Mouse (Mus musculus) myocyte (in vitro differentiated cells): ENCODE data around the gene Skp1a.

Experiments used
- E2F4 ChIP-seq: IDR thresholded peaks from one replicate; pipeline ENCODE4 v1.6.1; 2011; ENCODE audit warnings: mild to moderate bottlenecking, control low read depth, moderate library complexity; ENCODE audit not compliant: insufficient read depth
- MAX ChIP-seq: IDR thresholded peaks from one replicate; pipeline ENCODE4 v1.6.1; 2011; ENCODE audit warnings: low read depth, mild to moderate bottlenecking, control low read depth
- MYOD1 ChIP-seq, 3 experiments: IDR thresholded peaks; one replicate each; pipeline ENCODE4 v1.6.1; 2011; ENCODE audit warnings: control low read depth in 2 of 3, low read depth in 2 of 3, mild to moderate bottlenecking in 2 of 3, moderate library complexity in 1 of 3; ENCODE audit not compliant: insufficient read length in 2 of 3, control insufficient read depth in 1 of 3
- MYOG ChIP-seq, 3 experiments: IDR thresholded peaks; one replicate each; pipeline ENCODE4 v1.6.1; 2011; ENCODE audit warnings: control low read depth in 2 of 3, low read depth in 2 of 3, mild to moderate bottlenecking in 2 of 3; ENCODE audit not compliant: insufficient read length in 2 of 3, control insufficient read depth in 1 of 3, insufficient read depth in 1 of 3
- POLR2A ChIP-seq: IDR thresholded peaks from one replicate; pipeline ENCODE4 v1.6.1; 2011; ENCODE audit warnings: low read depth, mild to moderate bottlenecking, control low read depth, moderate library complexity; ENCODE audit not compliant: insufficient read length
- POLR2AphosphoS2 ChIP-seq: IDR thresholded peaks from one replicate; pipeline ENCODE4 v1.6.1; 2011; ENCODE audit warnings: low read depth, control low read depth; ENCODE audit not compliant: insufficient read length
- REST ChIP-seq: IDR thresholded peaks from one replicate; pipeline ENCODE4 v1.6.1; 2011; ENCODE audit warnings: mild to moderate bottlenecking, control low read depth, moderate library complexity; ENCODE audit not compliant: insufficient read depth, insufficient read length
- SRF ChIP-seq: IDR thresholded peaks from one replicate; pipeline ENCODE4 v1.6.1; 2011; ENCODE audit warnings: low read depth; ENCODE audit not compliant: control insufficient read depth, insufficient read length
- TCF12 ChIP-seq: IDR thresholded peaks from one replicate; pipeline ENCODE4 v1.6.1; 2011; ENCODE audit warnings: mild to moderate bottlenecking, control low read depth; ENCODE audit not compliant: poor library complexity, insufficient read depth, severe bottlenecking
- USF1 ChIP-seq: IDR thresholded peaks from one replicate; pipeline ENCODE4 v1.6.1; 2011; ENCODE audit warnings: low read depth, mild to moderate bottlenecking, control low read depth, moderate library complexity

DNA sequence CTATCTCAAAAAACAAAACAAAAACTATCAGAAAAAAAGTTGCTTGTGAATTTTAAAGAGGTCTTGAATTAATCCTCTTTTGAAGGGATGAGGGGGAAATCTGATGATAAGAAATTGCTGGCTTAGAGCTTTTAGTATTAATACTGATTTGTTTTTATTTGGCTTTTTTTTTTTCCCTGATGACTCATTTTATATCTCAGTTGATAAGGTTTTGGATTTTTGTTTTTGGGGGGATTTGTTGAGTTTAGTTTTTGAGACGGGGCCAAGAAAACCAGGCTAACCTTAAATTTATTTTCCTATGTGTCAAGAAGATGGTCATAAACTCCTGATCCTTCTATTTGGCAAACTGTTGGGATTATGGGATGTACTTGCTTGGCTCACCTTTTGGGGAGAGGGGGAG lies 2.1 kb downstream of the Skp1a start:
- TF ChIP-seq E2F4 = no peak
- TF ChIP-seq MYOD1 (IDR thresholded peaks at IDR 0.05; ENCODE audit: control insufficient read depth in 1 of 3, insufficient read length in 2 of 3, low read depth in 2 of 3) = no peak
- TF ChIP-seq POLR2A = no peak
- no peak for TF ChIP-seq MAX
- TF ChIP-seq USF1 = no peak
- TF ChIP-seq SRF = no peak
- TF ChIP-seq TCF12 = no peak
- TF ChIP-seq POLR2AphosphoS2 = no peak
- no peak for TF ChIP-seq REST
- no peak for TF ChIP-seq MYOG (IDR thresholded peaks at IDR 0.05; ENCODE audit: control insufficient read depth in 1 of 3, insufficient read depth in 1 of 3, insufficient read length in 2 of 3, low read depth in 2 of 3)
